Comparison of ENCODE assay signal across 16 mouse cellular contexts in genomic region chr14:71174175-71174574, GRCm38 (mm10).
"Had no signal": no experiment of that assay in that cellular context is flagged by ENCODE, and none has a peak within 500 bp of the region (broad histone marks: within the 10 kb centered on the region; RNA-seq: fewer than 3 reads in every experiment).

No protein-coding gene starts in this region.

- H3K27ac ChIP-seq: kidney, postnatal 0 days; limb, embryonic 12.5 days; liver, embryonic 13.5 days; midbrain, embryonic 10.5 days; neural tube, embryonic 12.5 days had no signal

- ATAC-seq: liver, postnatal 0 days had no signal

- H3K9ac ChIP-seq: limb, embryonic 12.5 days; liver, embryonic 13.5 days; liver, postnatal 0 days; neural tube, embryonic 12.5 days had no signal

- H3K4me1 ChIP-seq: limb, embryonic 12.5 days; liver, embryonic 13.5 days; midbrain, embryonic 10.5 days; neural tube, embryonic 12.5 days had no signal

- H3K27me3 ChIP-seq: neural tube, embryonic 12.5 days had no signal

- DNase-seq: kidney, adult 11 months; kidney, adult 9 months; kidney, postnatal 36 days; layer of hippocampus, adult 9-11 months; layer of hippocampus, postnatal 36 days; liver; liver, embryonic 13.5 days; liver, postnatal 0 days; midbrain, embryonic 14.5 days; right cerebral cortex, postnatal 4 days; spleen, adult 18-20 months; thymus, postnatal 36 days had no signal

- H3K4me2 ChIP-seq: limb, embryonic 12.5 days; liver, embryonic 13.5 days; neural tube, embryonic 12.5 days had no signal

- H3K36me3 ChIP-seq: limb, embryonic 12.5 days; liver, embryonic 13.5 days; midbrain, embryonic 10.5 days; neural tube, embryonic 12.5 days had no signal

- H3K4me3 ChIP-seq: limb, embryonic 12.5 days; liver, embryonic 13.5 days; midbrain, embryonic 10.5 days; neural tube, embryonic 12.5 days had no signal

- H3K9me3 ChIP-seq: limb, embryonic 12.5 days; liver, embryonic 13.5 days; midbrain, embryonic 10.5 days; neural tube, embryonic 12.5 days had no signal
